Mouse (Mus musculus) midbrain, embryonic 10.5 days (tissue): ENCODE results near the gene Pcna. TPM values are rescaled to one million over a fixed set of nuclear protein-coding genes. Genes with fewer than 3 reads are reported as not detected.

Experiments used
- DNase-seq: peaks from one replicate; pipeline ENCODE4 v3.0.0-alpha.2; 2017; ENCODE audit warnings: low spot score
- H3K27ac ChIP-seq: fragments of 300-500 bp; sonication (generic); replicated peaks from 2 replicates; pipeline ENCODE4 v1.5.1; 2016; ENCODE audit warnings: mild to moderate bottlenecking
- H3K27me3 ChIP-seq: fragments of 300-500 bp; sonication (generic); 2 replicates; pipeline ENCODE4 v1.6.1; 2016; ENCODE audit warnings: low read depth, mild to moderate bottlenecking; ENCODE audit not compliant: poor library complexity, severe bottlenecking
- H3K36me3 ChIP-seq: fragments of 300-500 bp; sonication (generic); 2 replicates; pipeline ENCODE4 v1.6.1; 2016; ENCODE audit warnings: mild to moderate bottlenecking, moderate library complexity
- H3K4me1 ChIP-seq: fragments of 300-500 bp; sonication (generic); 2 replicates; pipeline ENCODE4 v1.6.1; 2016
- H3K4me3 ChIP-seq: fragments of 300-500 bp; sonication (generic); 2 replicates; pipeline ENCODE4 v1.5.1; 2016; ENCODE audit warnings: mild to moderate bottlenecking, moderate library complexity
- H3K9me3 ChIP-seq: fragments of 300-500 bp; sonication (generic); replicated peaks from 2 replicates; pipeline ENCODE4 v1.6.1; 2016; ENCODE audit warnings: mild to moderate bottlenecking
- WGBS: fragments of 180-500 bp; shearing (Covaris S2); methylation state at CpG from one replicate; pipeline ENCODE4 v1.1.7; 2016; 5-methylcytosine and 5-hydroxymethylcytosine counted together
- polyA plus RNA-seq: library from polyadenylated mRNA; unstranded; fragments of >200 nt; fragmentation: Nextera tagmentation; extraction: Ambion mirVana; gene quantifications from 2 replicates; pipeline ENCODE4 v1.2.1, GENCODE M21; 2016

The Pcna gene
- polyA plus RNA-seq, 1 experiment from 2014 or later = 428 TPM

- WGBS = 96% methylated on average over 3 of the region's 3 CpGs
- no peak for DNase-seq
- Histone ChIP-seq H3K36me3 (peaks cover 4% of the 10 kb centered on the region; the same call in 1 of the 2 replicates), H3K4me1 (peaks cover 9% of the 10 kb centered on the region), H3K9me3 (no peaks in the 10 kb centered on the region), H3K27me3 (no peaks in the 10 kb centered on the region), H3K4me3 (no peak overlapping the region), H3K27ac (no peak overlapping the region)
Measured at GRCm38 (mm10) chr2:132269217-132269616, 16.1 kb upstream of the Pcna start.

- whole genome bisulfite sequencing = 93% methylated on average over 3 of the region's 3 CpGs
- H3K27ac ChIP-seq = no peak overlapping the region
- no peak overlapping the region for H3K4me3 ChIP-seq
- H3K27me3 ChIP-seq = no peaks in the 10 kb centered on the region
- H3K9me3 ChIP-seq = no peaks in the 10 kb centered on the region
- H3K4me1 ChIP-seq = peaks cover 22% of the 10 kb centered on the region
- no peak for DNase-seq
- no peaks in the 10 kb centered on the region for H3K36me3 ChIP-seq
Measured at GRCm38 (mm10) chr2:132266086-132266485, 13.0 kb upstream of the Pcna start.

- peaks cover 22% of the 10 kb centered on the region for H3K4me1 ChIP-seq
- H3K27ac ChIP-seq = no peak overlapping the region
- H3K27me3 ChIP-seq = no peaks in the 10 kb centered on the region
- peak overlapping the region; percentile 92; the same call in 1 of the 2 replicates for H3K4me3 ChIP-seq
- no peaks in the 10 kb centered on the region for H3K9me3 ChIP-seq
- WGBS = 90% methylated on average over 9 of the region's 9 CpGs
- no peaks in the 10 kb centered on the region for H3K36me3 ChIP-seq
- DNase-seq = no peak
Measured at GRCm38 (mm10) chr2:132265196-132265595, 12.1 kb upstream of the Pcna start.

- Histone ChIP-seq H3K27me3 (no peaks in the 10 kb centered on the region), H3K36me3 (no peaks in the 10 kb centered on the region), H3K9me3 (no peaks in the 10 kb centered on the region), H3K27ac (peak overlapping the region; percentile 93), H3K4me1 (peaks cover 22% of the 10 kb centered on the region), H3K4me3 (peak overlapping the region; percentile 92)
- DNase-seq = no peak
- WGBS = 18% methylated on average over 6 of the region's 6 CpGs
Measured at GRCm38 (mm10) chr2:132264266-132264710, 11.2 kb upstream of the Pcna start.

- Histone ChIP-seq H3K9me3 (no peaks in the 10 kb centered on the region), H3K27ac (peak overlapping the region; percentile 93), H3K4me1 (peaks cover 22% of the 10 kb centered on the region), H3K4me3 (peak overlapping the region; percentile 92), H3K36me3 (no peaks in the 10 kb centered on the region), H3K27me3 (no peaks in the 10 kb centered on the region)
- DNase-seq = peak; percentile 51
- under 1% methylated on average over 47 of the region's 47 CpGs for WGBS
Measured at GRCm38 (mm10) chr2:132263421-132264265, 10.5 kb upstream of the Pcna start.

- Histone ChIP-seq H3K4me3 (peak within 1 kb of the TSS; percentile 92), H3K27ac (peak within 1 kb of the TSS; percentile 93), H3K27me3 (no peaks in the 10 kb centered on the region), H3K4me1 (peaks cover 22% of the 10 kb centered on the region), H3K36me3 (no peaks in the 10 kb centered on the region), H3K9me3 (no peaks in the 10 kb centered on the region)
- peak; percentile 99 for DNase-seq
- WGBS = under 1% methylated on average over 49 of the region's 49 CpGs
Measured at GRCm38 (mm10) chr2:132262879-132263398, 9.8 kb upstream of the Pcna start, which contains the start of gene Cds2. Gene Cds2 (plus strand): TSS chr2:132263148.

- no peak overlapping the region for H3K4me3 ChIP-seq
- WGBS = 76% methylated on average over 6 of the region's 6 CpGs
- no peaks in the 10 kb centered on the region for H3K27me3 ChIP-seq
- no peaks in the 10 kb centered on the region for H3K9me3 ChIP-seq
- no peak for DNase-seq
- H3K36me3 ChIP-seq = no peaks in the 10 kb centered on the region
- peaks cover 22% of the 10 kb centered on the region for H3K4me1 ChIP-seq
- H3K27ac ChIP-seq = no peak overlapping the region
Measured at GRCm38 (mm10) chr2:132262175-132262574, 9.1 kb upstream of the Pcna start.

GRCm38 (mm10) chr2:132260601-132261000 is 7.5 kb upstream of the Pcna start:
- Histone ChIP-seq H3K9me3 (no peaks in the 10 kb centered on the region), H3K36me3 (no peaks in the 10 kb centered on the region), H3K4me1 (peaks cover 22% of the 10 kb centered on the region), H3K27ac (no peak overlapping the region), H3K27me3 (no peaks in the 10 kb centered on the region), H3K4me3 (no peak overlapping the region)
- no peak for DNase-seq
- WGBS = 95% methylated on average over 3 of the region's 3 CpGs

- Histone ChIP-seq H3K4me1 (peaks cover 14% of the 10 kb centered on the region), H3K27me3 (no peaks in the 10 kb centered on the region), H3K9me3 (no peaks in the 10 kb centered on the region), H3K36me3 (no peaks in the 10 kb centered on the region), H3K27ac (no peak overlapping the region), H3K4me3 (no peak overlapping the region)
- DNase-seq = no peak
- WGBS = 90% methylated on average over 6 of the region's 6 CpGs
Measured at GRCm38 (mm10) chr2:132257350-132258068, 4.4 kb upstream of the Pcna start.

- peak overlapping the region; percentile 72 for H3K4me3 ChIP-seq
- H3K27ac ChIP-seq = peak overlapping the region; percentile 91
- peaks cover 27% of the 10 kb centered on the region for H3K36me3 ChIP-seq
- no peaks in the 10 kb centered on the region for H3K9me3 ChIP-seq
- H3K27me3 ChIP-seq = no peaks in the 10 kb centered on the region
- DNase-seq = no peak
- H3K4me1 ChIP-seq = peaks cover 45% of the 10 kb centered on the region
- 4% methylated on average over 7 of the region's 7 CpGs for WGBS
Measured at GRCm38 (mm10) chr2:132253603-132254002, 489 bp upstream of the Pcna start.

GRCm38 (mm10) chr2:132251911-132252310 is 1.2 kb downstream of the Pcna start:
- Histone ChIP-seq H3K36me3 (peaks cover 36% of the 10 kb centered on the region), H3K4me3 (peak overlapping the region; percentile 72), H3K4me1 (peaks cover 59% of the 10 kb centered on the region), H3K27me3 (no peaks in the 10 kb centered on the region), H3K9me3 (no peaks in the 10 kb centered on the region), H3K27ac (peak overlapping the region; percentile 91)
- WGBS = 12% methylated on average over 8 of the region's 8 CpGs
- DNase-seq = no peak

- Histone ChIP-seq H3K4me1 (peaks cover 54% of the 10 kb centered on the region), H3K27me3 (no peaks in the 10 kb centered on the region), H3K9me3 (no peaks in the 10 kb centered on the region), H3K4me3 (peak within 1 kb of the TSS; percentile 68), H3K36me3 (peaks cover 68% of the 10 kb centered on the region), H3K27ac (peak within 1 kb of the TSS; percentile 88)
- 6% methylated on average over 50 of the region's 50 CpGs for WGBS
- DNase-seq = peak; percentile 95
Measured at GRCm38 (mm10) chr2:132247539-132248313, 5.4 kb downstream of the Pcna start, which contains the start of gene Tmem230. Gene Tmem230 (minus strand): TSS chr2:132247807.
